Mouse (Mus musculus) erythroid progenitor cell, adult 5-6 weeks (primary cell): ENCODE data around the gene Dpyd. TPM values are rescaled to one million over a fixed set of nuclear protein-coding genes. Genes with fewer than 3 reads are reported as not detected.

ENCODE experiments used
- ATAC-seq: replicated peaks from 2 replicates; pipeline ENCODE4 v1.8.0; 2016; ENCODE audit warnings: moderate number of reproducible peaks, mild to moderate bottlenecking, moderate TSS enrichment, inconsistent platforms; ENCODE audit not compliant: poor library complexity, low FRiP score, severe bottlenecking
- total RNA-seq, 2 experiments: library from RNA; stranded (forward) in 1 of 2; stranded (reverse) in 1 of 2; fragments of 150-400 nt in 1 of 2; fragments of 186-747, 209-891 nt in 1 of 2; gene quantifications; 2 replicates each; pipeline versions ENCODE4 v1.2.3 to v1.2.4; 2015 to 2017; ENCODE audit warnings: low replicate concordance in 2 of 2

The Dpyd gene
- total RNA-seq, 2 experiments from 2014 or later: not detected

- ATAC-seq: no peak
Observed at GRCm38 (mm10) chr3:119063642-119064041, 501.7 kb downstream of the Dpyd start.

DNA sequence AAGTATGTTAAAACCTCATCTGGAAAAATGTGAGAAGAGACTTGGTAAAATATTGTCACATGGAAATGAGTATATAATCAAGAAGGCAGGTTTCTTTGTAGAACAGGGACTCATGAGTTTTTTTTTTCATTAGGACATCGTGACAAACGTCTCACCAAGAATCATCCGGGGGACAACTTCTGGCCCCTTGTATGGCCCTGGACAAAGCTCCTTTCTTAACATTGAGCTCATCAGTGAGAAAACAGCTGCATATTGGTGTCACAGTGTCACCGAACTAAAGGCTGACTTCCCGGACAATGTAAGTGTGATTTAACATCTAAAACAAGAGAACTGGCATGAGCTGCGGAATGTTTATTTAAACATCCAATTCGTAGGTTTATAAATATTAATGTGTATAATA is 502.8 kb downstream of the Dpyd start:
- no peak for ATAC-seq

DNA sequence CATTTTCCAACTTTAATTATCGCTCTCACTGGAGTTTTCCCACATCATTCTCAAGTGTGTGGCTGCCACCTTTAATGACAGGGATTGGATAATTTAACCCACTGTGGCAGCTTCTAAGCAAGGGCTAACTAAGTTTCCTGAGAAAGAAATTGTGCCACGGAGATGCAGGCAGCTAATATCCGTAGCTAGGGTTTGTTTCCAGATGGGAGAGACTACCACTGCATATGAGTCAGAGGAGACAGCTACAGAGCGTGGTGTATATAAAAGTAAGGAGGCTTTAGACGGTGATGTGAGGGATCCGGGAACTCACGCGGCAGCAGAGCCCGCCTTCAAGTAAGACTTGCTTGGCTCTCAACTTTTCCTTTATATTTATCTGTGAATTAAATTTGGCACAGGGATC is 505.3 kb downstream of the Dpyd start:
- no peak for ATAC-seq

GRCm38 (mm10) chr3:119086618-119087017 is 524.7 kb downstream of the Dpyd start:
- no peak for ATAC-seq

DNA sequence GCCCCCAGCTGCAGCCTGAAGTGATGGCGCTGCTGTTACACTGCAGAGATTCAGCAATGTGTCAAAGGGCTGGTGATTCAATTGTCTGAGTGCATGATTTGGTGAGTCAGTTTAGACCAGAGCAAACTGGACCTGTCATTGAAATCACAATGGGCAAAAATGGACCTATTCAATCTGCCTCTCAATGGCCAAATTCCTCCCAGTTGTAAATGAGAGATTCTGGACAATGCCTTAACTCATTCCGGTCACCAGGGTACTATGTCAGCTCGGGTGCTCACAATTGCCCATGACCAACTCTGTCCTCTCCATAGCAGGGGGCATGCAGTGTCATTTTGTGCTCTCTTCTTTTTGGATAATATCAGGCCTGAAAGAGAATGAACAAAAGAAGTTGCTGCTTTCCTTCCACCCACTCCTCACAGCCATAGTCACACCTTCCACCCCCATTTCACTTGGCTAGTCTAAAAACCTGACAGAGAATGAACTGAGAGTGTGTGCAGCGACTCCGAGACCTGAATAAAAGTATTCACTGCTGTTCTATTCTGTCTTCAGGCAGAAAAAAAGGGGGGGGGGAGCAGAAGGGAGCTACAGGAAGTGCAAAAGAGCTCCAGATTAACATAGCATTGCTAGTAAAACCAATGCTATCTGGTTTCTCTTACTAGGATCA is 533.4 kb downstream of the Dpyd start:
- ATAC-seq: no peak

- ATAC-seq: no peak
Observed at GRCm38 (mm10) chr3:119126003-119126402, 564.1 kb downstream of the Dpyd start.

DNA sequence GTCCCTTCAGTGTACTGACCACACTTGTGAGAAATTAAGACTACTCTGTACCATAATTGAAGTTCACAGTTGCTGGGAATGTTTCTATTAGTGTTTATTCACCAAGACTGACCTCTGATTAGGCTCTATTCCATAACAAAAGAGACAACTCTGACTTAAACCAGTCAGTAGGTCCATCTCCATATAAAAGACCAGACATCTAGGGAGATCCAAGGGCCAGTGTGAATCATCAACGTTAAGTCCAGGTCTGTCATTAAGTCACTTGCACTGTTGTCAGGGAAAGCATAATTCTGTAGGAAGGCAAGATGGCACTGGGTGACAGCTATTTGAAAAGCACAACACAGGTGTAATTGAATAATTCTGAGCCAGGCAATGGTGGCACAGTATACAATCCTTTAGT is 566.1 kb downstream of the Dpyd start:
- ATAC-seq: no peak

DNA sequence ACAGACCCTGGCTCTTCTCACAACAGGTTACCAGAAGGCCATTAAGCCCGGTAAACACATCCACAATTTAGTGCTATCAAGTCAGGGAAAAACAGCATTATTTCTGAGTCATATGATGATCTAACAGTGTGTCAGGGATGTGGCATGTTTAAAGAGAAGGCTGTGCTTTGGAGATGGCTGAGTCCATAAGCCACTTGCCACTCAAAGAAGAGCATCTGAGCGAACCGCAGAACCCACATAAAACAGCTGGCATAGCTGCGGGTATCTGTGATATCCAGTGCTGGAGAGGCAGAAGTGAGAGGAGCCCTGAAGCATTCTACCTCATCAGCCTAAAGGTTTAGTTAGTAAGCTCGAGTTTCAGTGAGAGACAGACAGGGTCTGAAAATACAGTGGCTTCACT is 581.1 kb downstream of the Dpyd start:
- ATAC-seq: no peak

GRCm38 (mm10) chr3:119144788-119145187 is 582.9 kb downstream of the Dpyd start:
- ATAC-seq: no peak

GRCm38 (mm10) chr3:119154604-119155444 is 592.9 kb downstream of the Dpyd start:
- ATAC-seq: no peak

DNA sequence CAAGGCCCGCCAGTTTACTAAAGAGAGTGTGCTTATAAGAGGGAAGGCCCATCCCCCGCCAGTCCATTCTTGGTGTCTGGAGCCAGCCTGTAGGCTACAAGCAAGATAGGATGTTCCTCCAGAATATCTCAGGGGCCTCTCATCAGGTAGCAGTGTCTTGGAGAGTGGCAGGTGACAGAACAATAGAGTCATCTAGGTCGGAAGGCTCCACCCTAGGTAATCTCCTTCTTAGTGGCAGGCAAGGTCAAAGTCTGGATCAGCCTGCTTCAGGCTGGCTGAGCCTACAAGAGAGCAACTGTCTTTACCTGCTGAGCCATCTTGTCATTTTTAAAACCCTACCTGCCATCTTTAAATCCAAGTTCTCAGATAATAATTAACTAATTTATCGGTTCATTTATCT is 596.7 kb downstream of the Dpyd start:
- ATAC-seq: no peak

GRCm38 (mm10) chr3:119165691-119166090 is 603.8 kb downstream of the Dpyd start:
- no peak for ATAC-seq

GRCm38 (mm10) chr3:119168166-119168565 is 606.2 kb downstream of the Dpyd start:
- no peak for ATAC-seq

GRCm38 (mm10) chr3:119168661-119169060 is 606.7 kb downstream of the Dpyd start:
- ATAC-seq: no peak

- ATAC-seq: no peak
Observed at GRCm38 (mm10) chr3:119183261-119183660, 621.3 kb downstream of the Dpyd start.

DNA sequence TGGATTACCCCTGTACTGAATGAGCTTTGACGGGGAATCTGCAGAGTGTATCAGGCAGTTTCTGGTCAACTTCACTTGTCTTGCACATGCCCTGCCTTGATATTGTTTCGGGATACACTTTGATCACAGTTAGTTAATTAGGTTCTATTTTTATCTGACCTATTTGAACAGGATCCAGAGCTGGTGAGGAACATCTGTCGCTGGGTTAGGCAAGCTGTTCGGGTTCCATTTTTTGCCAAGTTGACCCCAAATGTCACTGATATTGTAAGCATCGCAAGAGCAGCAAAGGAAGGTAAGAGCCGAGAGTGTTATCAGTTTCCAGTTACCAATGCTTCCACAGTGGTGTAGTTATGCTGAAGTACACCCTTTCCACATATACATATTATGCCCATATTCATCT is 632.1 kb downstream of the Dpyd start:
- ATAC-seq: no peak

DNA sequence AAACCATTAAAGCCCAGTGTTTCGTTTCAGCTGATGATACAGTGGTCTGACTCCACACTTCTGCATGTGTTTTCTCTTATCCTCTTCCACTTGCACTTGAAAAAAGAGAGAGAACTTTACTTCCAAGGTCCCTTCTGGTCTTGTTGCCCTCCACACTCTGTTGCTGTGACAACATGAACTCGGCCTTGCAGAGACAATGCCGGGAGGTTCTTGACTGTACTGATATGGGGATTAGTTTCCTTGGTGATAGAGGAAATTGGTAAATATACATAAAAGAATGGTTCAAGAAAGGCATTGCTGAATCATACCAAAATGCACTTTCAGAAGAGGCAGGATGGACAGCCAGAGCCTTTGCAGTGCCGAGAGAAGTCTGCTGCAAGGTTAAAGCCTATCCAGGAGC is 633.7 kb downstream of the Dpyd start:
- ATAC-seq: no peak

GRCm38 (mm10) chr3:119220763-119221412 is 659.0 kb downstream of the Dpyd start:
- ATAC-seq: no peak

- no peak for ATAC-seq
Observed at GRCm38 (mm10) chr3:119243181-119243580, 681.3 kb downstream of the Dpyd start.

- ATAC-seq: no peak
Observed at GRCm38 (mm10) chr3:119256516-119256915, 694.6 kb downstream of the Dpyd start.

DNA sequence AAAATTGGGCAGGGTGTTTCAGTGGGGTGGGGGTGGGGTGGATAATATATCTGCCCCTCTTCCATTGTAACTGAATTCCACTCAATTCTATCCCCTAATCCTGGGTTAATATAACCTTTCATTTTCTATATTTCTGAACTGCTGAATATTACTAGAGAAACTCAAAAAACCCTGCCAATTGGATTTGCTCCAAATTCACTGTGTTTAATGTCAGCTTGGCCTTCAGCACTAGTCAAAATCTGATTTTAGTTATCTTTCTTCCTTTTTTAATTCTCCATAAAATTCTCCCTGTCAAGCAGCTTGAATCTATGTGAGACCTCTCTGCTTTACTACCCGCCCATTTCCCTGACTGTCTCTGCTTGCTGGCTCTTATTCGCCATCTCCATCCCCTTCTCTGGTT is 713.3 kb downstream of the Dpyd start:
- no peak for ATAC-seq
